Mouse (Mus musculus): Measurements from ENCODE around the gene Cacng2. TPM values are rescaled to one million over a fixed set of nuclear protein-coding genes. Genes with fewer than 3 reads are reported as not detected.
A peak's percentile ranks its signal among the peaks of the same experiment; 100 is the strongest.

The Cacng2 gene
- 0.05 TPM in 1 of 2 replicates, not detected in the other for polyA plus RNA-seq (2014; fragmentation: Nextera tagmentation; extraction: Ambion mirVana)

DNA sequence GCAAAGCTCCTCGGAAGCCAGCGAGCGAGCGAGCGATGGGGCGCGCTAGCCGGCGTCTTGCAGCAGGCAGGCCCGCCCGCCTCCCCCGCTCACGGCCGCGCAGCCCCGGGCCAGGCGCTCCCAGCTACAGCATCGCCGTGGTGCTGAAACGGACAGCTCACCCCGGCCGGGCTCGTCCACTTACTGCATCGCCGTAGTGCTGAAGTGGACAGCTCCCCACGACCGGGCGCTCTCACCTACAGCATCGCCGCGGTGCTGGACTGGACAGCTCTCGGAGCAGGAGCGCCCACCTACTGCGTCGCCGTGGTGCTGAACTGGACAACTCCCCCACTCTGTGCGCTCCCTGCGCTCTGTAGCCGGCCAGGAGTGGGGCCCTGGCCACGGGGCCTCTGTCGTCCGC lies at the start of gene Cacng2:
Gene Cacng2, minus strand, starts transcription at position 325 of the 400 bp plus-strand sequence.
- Histone ChIP-seq H3K4me1 (replicated peaks; ENCODE audit: control insufficient read depth, insufficient read depth, low read length) (no peaks in the 10 kb centered on the region), H3K9me3 (ENCODE audit: control insufficient read depth, low read length) (no peaks in the 10 kb centered on the region), H3K4me3 (ENCODE audit: low read depth, low read length) (peak within 1 kb of the TSS; percentile 21; the same call in 1 of the 2 replicates), H3K4me2 (peak within 1 kb of the TSS; percentile 53), H3K27ac (ENCODE audit: low read depth, low read length) (no peak within 1 kb of the TSS), H3K9ac (ENCODE audit: low read depth, low read length) (no peak within 1 kb of the TSS), H3K27me3 (replicated peaks; ENCODE audit: control insufficient read depth, insufficient read depth, low read length) (peaks cover 21% of the 10 kb centered on the region), H3K36me3 (ENCODE audit: control insufficient read depth, insufficient read depth, low read length) (no peaks in the 10 kb centered on the region)
- ATAC-seq (replicated peaks; ENCODE audit: low FRiP score): peak; percentile 91
- peak; percentile 94 for DNase-seq (ENCODE audit: low spot score)
- under 1% methylated on average over 42 of the region's 42 CpGs for WGBS

DNA sequence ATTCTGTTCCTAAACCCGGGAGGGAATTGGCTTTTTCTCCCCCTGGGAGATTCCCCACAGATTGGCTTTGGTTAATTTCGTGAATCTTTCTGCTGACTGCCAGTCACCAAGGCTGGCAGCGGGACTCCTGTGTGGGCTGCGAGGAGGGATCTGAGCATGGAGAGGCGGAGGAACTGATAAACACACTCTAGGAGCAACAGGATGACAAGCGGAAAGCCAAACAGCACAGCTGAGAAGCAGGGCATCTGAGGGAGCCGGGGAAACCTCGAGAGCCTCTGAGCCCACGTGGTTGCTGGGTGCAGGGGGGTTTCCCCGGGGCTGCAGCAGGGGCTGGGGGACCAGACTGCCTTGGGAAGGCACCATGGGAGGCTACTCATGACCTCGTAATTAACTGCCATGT lies 49.7 kb upstream of the Cacng2 start:
- Histone ChIP-seq H3K4me3 (ENCODE audit: low read depth, low read length) (no peak overlapping the region), H3K27ac (ENCODE audit: low read depth, low read length) (no peak overlapping the region), H3K9me3 (ENCODE audit: control insufficient read depth, low read length) (no peaks in the 10 kb centered on the region), H3K4me1 (replicated peaks; ENCODE audit: control insufficient read depth, insufficient read depth, low read length) (peaks cover 14% of the 10 kb centered on the region), H3K9ac (ENCODE audit: low read depth, low read length) (no peak overlapping the region), H3K4me2 (no peak overlapping the region), H3K36me3 (ENCODE audit: control insufficient read depth, insufficient read depth, low read length) (no peaks in the 10 kb centered on the region), H3K27me3 (replicated peaks; ENCODE audit: control insufficient read depth, insufficient read depth, low read length) (no peaks in the 10 kb centered on the region)
- DNase-seq (ENCODE audit: low spot score) (no peak), ATAC-seq (replicated peaks; ENCODE audit: low FRiP score) (no peak)
- 77% methylated on average over 11 of the region's 11 CpGs for WGBS

DNA sequence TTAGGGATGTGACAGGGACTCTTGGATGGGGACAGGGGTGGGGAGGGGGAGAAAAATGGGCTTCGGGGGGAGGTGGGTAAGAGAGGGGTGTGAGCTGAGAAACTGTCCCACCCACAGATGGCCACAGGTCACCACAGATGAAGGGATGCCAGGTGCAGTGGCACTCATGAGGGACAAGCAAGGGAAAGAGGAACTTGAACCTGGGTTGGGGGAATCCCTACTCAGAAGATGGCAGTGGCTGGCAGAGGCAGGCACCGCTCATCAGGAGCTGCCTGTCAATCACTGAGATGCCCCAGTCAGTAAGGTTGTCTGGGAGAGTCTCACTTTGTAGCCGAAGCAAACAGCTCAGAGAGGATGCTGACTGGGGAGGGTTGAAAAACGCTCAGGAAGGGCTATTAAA lies 45.5 kb upstream of the Cacng2 start:
- Histone ChIP-seq H3K27ac (ENCODE audit: low read depth, low read length) (no peak overlapping the region), H3K4me2 (no peak overlapping the region), H3K27me3 (replicated peaks; ENCODE audit: control insufficient read depth, insufficient read depth, low read length) (no peaks in the 10 kb centered on the region), H3K9ac (ENCODE audit: low read depth, low read length) (no peak overlapping the region), H3K36me3 (ENCODE audit: control insufficient read depth, insufficient read depth, low read length) (no peaks in the 10 kb centered on the region), H3K9me3 (ENCODE audit: control insufficient read depth, low read length) (no peaks in the 10 kb centered on the region), H3K4me3 (ENCODE audit: low read depth, low read length) (no peak overlapping the region), H3K4me1 (replicated peaks; ENCODE audit: control insufficient read depth, insufficient read depth, low read length) (no peaks in the 10 kb centered on the region)
- DNase-seq (ENCODE audit: low spot score) (no peak), ATAC-seq (replicated peaks; ENCODE audit: low FRiP score) (no peak)
- WGBS: 84% methylated on average over 4 of the region's 4 CpGs

DNA sequence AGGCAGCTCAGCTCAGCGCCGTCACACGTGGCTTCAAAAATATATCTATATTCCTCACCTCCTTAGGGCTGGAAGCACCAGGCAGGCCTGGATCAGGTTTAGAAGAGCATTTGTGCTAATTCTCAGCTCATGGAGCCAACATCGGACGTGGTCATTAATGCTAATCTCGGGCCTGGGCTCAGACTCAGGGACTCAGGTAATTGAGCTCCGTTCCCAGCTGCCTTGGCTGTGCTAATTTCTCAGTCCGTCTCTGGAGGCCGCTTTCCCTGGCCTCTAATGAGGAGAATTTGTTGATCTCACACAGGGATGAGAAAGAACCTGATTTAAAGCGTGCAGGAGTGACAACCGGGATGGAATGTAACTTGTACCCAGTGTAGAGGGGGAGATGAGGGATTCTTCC lies 44.6 kb upstream of the Cacng2 start:
- Histone ChIP-seq H3K4me3 (ENCODE audit: low read depth, low read length) (no peak overlapping the region), H3K9me3 (ENCODE audit: control insufficient read depth, low read length) (no peaks in the 10 kb centered on the region), H3K4me2 (no peak overlapping the region), H3K9ac (ENCODE audit: low read depth, low read length) (no peak overlapping the region), H3K27me3 (replicated peaks; ENCODE audit: control insufficient read depth, insufficient read depth, low read length) (no peaks in the 10 kb centered on the region), H3K36me3 (ENCODE audit: control insufficient read depth, insufficient read depth, low read length) (no peaks in the 10 kb centered on the region), H3K27ac (ENCODE audit: low read depth, low read length) (no peak overlapping the region), H3K4me1 (replicated peaks; ENCODE audit: control insufficient read depth, insufficient read depth, low read length) (no peaks in the 10 kb centered on the region)
- DNase-seq (ENCODE audit: low spot score): no peak
- ATAC-seq (replicated peaks; ENCODE audit: low FRiP score): no peak
- WGBS: 90% methylated on average over 11 of the region's 11 CpGs

DNA sequence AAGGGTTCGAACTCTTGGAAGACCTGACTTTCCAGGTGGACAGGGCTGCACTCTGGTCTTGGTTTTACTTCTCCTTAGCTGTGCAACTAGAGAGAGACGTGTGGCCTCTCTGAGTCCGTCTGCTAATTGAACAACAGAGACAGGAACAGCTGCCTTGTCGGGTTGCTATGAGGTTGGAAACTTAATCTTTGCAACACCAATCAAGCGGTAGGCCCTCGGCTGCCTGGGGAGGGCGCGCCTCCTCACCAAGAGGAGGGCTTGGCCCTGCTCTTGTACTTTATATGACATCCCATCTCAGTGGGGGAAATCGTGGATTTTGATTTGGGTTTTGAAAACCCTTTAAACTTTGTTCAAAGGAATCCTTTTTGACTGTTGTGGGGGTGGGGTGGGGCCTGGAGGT lies 42.1 kb upstream of the Cacng2 start:
- WGBS: 83% methylated on average over 9 of the region's 9 CpGs
- no peak overlapping the region for H3K27ac ChIP-seq (ENCODE audit: low read depth, low read length)
- H3K4me1 ChIP-seq (replicated peaks; ENCODE audit: control insufficient read depth, insufficient read depth, low read length): no peaks in the 10 kb centered on the region
- H3K36me3 ChIP-seq (ENCODE audit: control insufficient read depth, insufficient read depth, low read length): no peaks in the 10 kb centered on the region
- no peaks in the 10 kb centered on the region for H3K9me3 ChIP-seq (ENCODE audit: control insufficient read depth, low read length)
- ATAC-seq (replicated peaks; ENCODE audit: low FRiP score) (no peak), DNase-seq (ENCODE audit: low spot score) (no peak)
- H3K9ac ChIP-seq (ENCODE audit: low read depth, low read length): no peak overlapping the region
- no peaks in the 10 kb centered on the region for H3K27me3 ChIP-seq (replicated peaks; ENCODE audit: control insufficient read depth, insufficient read depth, low read length)
- H3K4me3 ChIP-seq (ENCODE audit: low read depth, low read length): no peak overlapping the region
- no peak overlapping the region for H3K4me2 ChIP-seq

DNA sequence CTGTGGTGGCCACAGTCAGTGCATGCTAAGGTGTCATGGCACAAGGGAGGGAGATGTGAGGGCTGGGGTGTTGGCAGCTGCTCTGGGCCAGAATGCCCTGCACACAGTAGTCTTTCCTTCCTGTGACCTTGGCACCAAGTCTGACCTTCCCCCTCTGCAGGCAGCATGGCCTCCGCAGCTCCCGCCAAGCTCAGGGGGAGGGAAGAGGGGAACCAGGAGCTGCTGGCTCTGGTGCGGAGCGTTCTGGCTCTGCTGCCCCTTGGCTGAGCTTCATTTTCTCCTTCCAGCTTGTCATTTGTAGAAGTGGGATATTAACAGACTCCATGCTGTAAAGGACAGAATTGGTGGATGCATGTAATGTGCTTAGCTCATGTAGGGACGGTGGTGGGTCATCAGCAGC lies 38.5 kb upstream of the Cacng2 start:
- H3K4me1 ChIP-seq (replicated peaks; ENCODE audit: control insufficient read depth, insufficient read depth, low read length): no peaks in the 10 kb centered on the region
- no peaks in the 10 kb centered on the region for H3K27me3 ChIP-seq (replicated peaks; ENCODE audit: control insufficient read depth, insufficient read depth, low read length)
- 75% methylated on average over 3 of the region's 5 CpGs for WGBS
- ATAC-seq (replicated peaks; ENCODE audit: low FRiP score) (no peak), DNase-seq (ENCODE audit: low spot score) (no peak)
- no peaks in the 10 kb centered on the region for H3K9me3 ChIP-seq (ENCODE audit: control insufficient read depth, low read length)
- H3K4me3 ChIP-seq (ENCODE audit: low read depth, low read length): no peak overlapping the region
- H3K27ac ChIP-seq (ENCODE audit: low read depth, low read length): no peak overlapping the region
- H3K4me2 ChIP-seq: no peak overlapping the region
- H3K36me3 ChIP-seq (ENCODE audit: control insufficient read depth, insufficient read depth, low read length): no peaks in the 10 kb centered on the region
- H3K9ac ChIP-seq (ENCODE audit: low read depth, low read length): no peak overlapping the region

DNA sequence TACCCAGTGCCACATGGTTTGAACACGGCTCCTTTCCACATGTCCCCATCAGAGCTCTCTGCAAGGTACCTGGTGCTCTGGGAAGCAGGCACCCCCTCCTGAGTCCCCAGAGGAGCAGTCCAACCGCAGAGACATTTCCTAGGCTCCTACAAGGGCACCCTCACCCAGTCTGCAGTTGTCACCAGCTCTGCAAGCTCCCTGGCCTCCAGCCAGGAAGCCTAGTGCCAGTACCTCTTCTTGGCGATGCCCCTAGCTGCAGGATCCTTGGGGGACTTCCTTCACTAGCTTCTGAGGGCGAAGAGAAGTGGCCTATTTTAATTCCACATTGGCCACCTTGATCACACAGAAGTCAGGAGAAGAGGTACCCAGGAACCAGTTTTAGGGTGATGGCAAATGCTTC lies 38.0 kb upstream of the Cacng2 start:
- Histone ChIP-seq H3K27ac (ENCODE audit: low read depth, low read length) (no peak overlapping the region), H3K27me3 (replicated peaks; ENCODE audit: control insufficient read depth, insufficient read depth, low read length) (no peaks in the 10 kb centered on the region), H3K9me3 (ENCODE audit: control insufficient read depth, low read length) (no peaks in the 10 kb centered on the region), H3K4me1 (replicated peaks; ENCODE audit: control insufficient read depth, insufficient read depth, low read length) (no peaks in the 10 kb centered on the region), H3K36me3 (ENCODE audit: control insufficient read depth, insufficient read depth, low read length) (no peaks in the 10 kb centered on the region), H3K9ac (ENCODE audit: low read depth, low read length) (no peak overlapping the region), H3K4me3 (ENCODE audit: low read depth, low read length) (no peak overlapping the region), H3K4me2 (no peak overlapping the region)
- WGBS: 80% methylated on average over 4 of the region's 4 CpGs
- no peak for DNase-seq (ENCODE audit: low spot score)
- no peak for ATAC-seq (replicated peaks; ENCODE audit: low FRiP score)

DNA sequence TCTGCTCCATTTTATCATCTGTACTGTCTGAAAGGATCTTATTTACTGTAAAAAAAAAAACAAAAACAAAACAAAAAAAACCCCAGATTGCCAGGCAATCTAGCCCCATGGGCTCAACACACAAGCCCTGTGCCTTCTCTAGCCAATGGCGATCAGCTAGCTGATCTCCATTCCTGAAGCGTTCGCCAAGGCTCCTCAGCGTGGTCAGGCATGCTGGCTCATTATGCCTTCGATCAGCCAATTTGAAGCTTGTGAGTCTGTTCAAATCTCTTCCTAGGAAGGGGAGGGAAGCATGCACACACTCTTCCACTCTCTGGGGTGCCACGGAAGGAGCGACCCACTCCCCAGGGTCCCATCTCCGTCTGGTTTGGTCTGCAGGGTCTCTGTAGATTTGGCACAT lies 37.5 kb upstream of the Cacng2 start:
- Histone ChIP-seq H3K27me3 (replicated peaks; ENCODE audit: control insufficient read depth, insufficient read depth, low read length) (no peaks in the 10 kb centered on the region), H3K36me3 (ENCODE audit: control insufficient read depth, insufficient read depth, low read length) (no peaks in the 10 kb centered on the region), H3K4me1 (replicated peaks; ENCODE audit: control insufficient read depth, insufficient read depth, low read length) (no peaks in the 10 kb centered on the region), H3K4me3 (ENCODE audit: low read depth, low read length) (no peak overlapping the region), H3K27ac (ENCODE audit: low read depth, low read length) (no peak overlapping the region), H3K4me2 (no peak overlapping the region), H3K9ac (ENCODE audit: low read depth, low read length) (no peak overlapping the region), H3K9me3 (ENCODE audit: control insufficient read depth, low read length) (no peaks in the 10 kb centered on the region)
- no peak for DNase-seq (ENCODE audit: low spot score)
- WGBS: 74% methylated on average over 8 of the region's 8 CpGs
- no peak for ATAC-seq (replicated peaks; ENCODE audit: low FRiP score)

DNA sequence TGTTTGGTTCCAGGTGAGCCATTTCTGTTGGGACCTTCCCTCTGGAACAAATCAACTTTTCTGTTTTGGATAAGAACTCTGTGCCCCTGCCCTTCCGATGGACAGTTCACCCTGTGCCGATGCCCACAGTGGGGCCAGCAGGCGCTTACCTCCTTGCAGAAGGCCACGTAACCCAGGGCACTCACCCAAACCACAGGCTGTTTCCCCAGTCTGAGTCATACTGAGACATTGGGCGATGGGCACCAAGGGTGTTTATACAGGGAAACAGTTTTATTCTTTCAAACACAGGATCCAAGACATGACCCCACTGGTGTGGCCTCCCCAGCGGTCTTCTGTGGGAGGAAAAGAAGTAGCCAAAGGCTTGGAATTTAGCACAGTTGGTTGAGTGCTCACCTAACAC lies 35.6 kb upstream of the Cacng2 start:
- H3K4me2 ChIP-seq: no peak overlapping the region
- ATAC-seq (replicated peaks; ENCODE audit: low FRiP score): no peak
- DNase-seq (ENCODE audit: low spot score): no peak
- H3K27me3 ChIP-seq (replicated peaks; ENCODE audit: control insufficient read depth, insufficient read depth, low read length): no peaks in the 10 kb centered on the region
- WGBS: 84% methylated on average over 6 of the region's 6 CpGs
- H3K27ac ChIP-seq (ENCODE audit: low read depth, low read length): no peak overlapping the region
- H3K9me3 ChIP-seq (ENCODE audit: control insufficient read depth, low read length): no peaks in the 10 kb centered on the region
- no peak overlapping the region for H3K9ac ChIP-seq (ENCODE audit: low read depth, low read length)
- H3K4me1 ChIP-seq (replicated peaks; ENCODE audit: control insufficient read depth, insufficient read depth, low read length): no peaks in the 10 kb centered on the region
- no peak overlapping the region for H3K4me3 ChIP-seq (ENCODE audit: low read depth, low read length)
- no peaks in the 10 kb centered on the region for H3K36me3 ChIP-seq (ENCODE audit: control insufficient read depth, insufficient read depth, low read length)
